Mouse (Mus musculus) yolk sac, embryonic 10.5 days (tissue): ENCODE data around the gene Glt6d1.
"Not testable (repeated sequence)": the region's sequence is repeated elsewhere in the genome, so short reads cannot be mapped to it uniquely, and the experiment has no call there.

Experiments
- DNase-seq: peaks from one replicate; pipeline ENCODE4 v3.0.0-alpha.2; 2017; ENCODE audit warnings: low spot score

The Glt6d1 gene

DNA sequence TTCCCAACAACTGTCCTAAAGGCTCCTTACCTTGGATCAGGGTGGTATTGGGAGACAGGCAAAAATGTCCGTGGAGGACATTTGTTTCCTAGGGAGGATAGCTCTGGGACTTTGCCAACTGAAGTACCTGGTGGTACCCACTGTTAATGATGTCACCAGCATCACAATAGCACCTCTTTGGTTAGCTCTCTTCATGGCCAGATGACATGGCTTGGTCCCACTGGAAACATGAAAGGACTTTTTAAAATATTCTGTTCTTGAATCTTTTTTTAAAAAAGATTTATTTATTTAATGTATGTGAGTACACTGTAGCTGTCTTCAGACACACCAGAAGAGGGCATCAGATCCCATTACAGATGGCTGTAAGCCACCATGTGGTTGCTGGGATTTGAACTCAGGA is at the start of gene Glt6d1:
Glt6d1 (minus strand) TSS at position 101 of the 400 bp plus-strand sequence.
- DNase-seq = not testable (repeated sequence)

DNA sequence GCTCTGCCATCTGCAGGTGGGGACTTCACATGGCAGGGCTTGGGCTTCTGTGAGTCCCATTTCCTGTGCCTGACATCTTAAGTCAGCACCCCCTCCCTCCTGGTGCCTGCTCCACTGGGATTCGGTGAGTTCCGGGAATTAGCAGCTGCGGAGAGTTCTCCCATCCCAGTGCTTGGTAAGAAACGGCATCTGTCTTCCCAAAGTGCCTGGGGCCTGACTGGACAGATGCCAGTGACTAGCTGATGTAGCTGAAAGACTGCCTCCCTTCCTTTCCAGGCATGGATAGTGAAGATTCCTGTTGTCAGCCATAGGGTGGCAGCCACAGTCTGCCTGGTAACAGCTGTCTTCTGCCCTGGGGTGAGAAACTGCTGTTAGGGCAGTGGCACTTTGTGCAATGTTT is 49.8 kb upstream of the Glt6d1 start:
- DNase-seq = no peak

DNA sequence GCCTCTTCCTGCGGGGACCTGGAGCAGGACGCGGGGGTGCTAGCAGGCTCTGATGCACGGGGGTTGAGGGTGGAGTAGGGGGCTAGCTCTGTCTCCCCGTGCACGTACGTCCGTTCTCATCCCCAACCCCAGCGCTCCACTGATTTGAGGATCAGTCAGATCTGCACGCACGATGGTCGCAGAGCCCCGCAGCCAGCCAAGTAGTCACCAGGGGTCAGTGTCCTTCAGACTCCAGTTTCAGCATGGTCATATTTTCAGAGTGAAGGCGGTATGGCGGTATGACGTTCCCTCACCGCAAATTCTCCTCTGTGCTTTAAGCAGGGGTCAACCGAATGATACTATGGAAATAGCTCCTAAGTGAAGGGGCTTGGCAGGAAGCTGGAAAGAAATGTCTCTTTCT is 48.6 kb upstream of the Glt6d1 start:
- no peak for DNase-seq

DNA sequence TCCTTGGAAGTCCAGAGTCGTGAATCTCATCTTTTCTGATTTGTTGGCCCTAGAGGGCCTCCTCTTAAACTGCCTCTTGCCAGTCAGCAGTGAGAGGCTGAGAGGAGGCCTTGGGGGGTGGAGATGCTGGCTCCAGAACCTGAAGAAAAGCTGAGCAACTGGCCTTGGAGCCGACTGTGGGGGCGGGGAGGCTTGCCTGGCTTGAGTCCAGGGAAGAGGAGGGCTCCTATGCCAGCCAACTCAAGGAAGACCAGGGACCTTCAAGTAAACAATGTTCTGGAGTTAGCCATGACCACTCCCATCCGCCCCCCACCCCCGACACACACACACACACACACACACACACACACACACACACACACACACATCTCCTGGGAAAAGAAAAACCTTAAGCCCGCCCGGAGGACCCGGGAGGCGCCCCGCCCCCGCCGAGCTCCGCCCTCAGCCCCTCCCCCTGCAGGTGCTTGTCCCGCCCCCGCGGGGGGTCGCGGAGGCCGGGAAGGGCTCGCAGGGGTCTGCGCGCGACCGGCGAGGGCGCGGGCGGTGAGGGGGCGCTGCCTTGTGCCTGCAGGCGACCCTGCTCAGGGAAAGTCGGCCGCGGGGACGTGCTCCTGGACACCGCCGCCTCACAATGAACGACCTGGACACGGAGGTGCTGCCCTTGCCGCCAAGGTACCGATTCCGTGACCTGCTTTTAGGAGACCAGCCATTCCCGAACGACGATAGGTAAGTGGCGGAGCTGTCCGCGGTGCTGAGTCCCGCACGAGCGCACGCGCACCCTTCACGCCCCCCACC is 47.9 kb upstream of the Glt6d1 start, which contains the start of gene Kcnt1:
Kcnt1 (plus strand) TSS at position 398 of the 795 bp plus-strand sequence.
- peak; percentile 70 for DNase-seq

DNA sequence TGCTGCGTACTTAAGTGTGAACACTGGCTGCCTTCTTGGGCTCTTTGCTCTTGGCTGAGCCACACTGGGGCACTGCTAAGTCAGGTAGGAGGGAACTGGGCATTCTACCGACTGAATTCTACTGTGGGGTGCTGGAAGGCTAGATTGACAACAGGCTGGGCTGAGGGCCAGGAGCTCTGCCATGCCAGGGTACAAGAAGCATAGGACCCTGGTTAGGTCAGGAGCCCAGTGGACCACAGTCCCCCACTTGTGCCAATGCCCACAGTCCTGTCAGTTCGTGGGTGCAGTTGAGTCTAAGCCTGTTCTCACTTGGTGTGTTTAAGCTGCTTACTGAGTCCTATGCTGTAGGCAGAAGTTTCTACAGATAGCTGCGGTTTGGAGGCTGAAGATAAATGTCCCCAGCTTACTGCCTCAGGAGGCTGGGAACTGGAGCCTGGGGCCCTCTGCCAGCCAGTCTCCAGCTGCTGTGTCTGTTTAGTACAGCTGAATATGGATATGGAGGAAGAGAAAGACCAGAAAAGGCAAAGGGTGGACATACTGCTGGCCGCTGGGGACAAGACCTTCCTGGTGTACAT is 47.1 kb upstream of the Glt6d1 start:
- no peak for DNase-seq

DNA sequence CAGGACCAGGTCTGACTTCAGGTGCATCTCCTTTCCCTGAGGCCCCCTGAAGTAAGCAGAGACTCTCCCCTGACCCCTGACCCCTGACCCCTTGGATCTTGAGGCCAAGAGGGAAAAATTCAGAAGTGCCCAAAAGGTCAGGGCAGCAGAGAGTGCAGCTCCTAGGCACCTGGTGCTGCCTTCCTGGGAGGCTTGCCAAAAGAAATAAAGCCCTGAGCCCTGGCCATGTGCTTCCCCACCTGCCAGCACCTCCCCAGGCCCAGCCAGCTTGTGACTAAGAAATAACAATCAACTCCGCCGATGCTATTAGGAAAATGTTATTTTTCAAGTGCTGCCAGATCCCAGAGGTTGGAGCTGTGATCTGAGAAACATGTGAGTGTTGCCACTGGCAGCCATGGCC is 46.4 kb upstream of the Glt6d1 start:
- DNase-seq = no peak

DNA sequence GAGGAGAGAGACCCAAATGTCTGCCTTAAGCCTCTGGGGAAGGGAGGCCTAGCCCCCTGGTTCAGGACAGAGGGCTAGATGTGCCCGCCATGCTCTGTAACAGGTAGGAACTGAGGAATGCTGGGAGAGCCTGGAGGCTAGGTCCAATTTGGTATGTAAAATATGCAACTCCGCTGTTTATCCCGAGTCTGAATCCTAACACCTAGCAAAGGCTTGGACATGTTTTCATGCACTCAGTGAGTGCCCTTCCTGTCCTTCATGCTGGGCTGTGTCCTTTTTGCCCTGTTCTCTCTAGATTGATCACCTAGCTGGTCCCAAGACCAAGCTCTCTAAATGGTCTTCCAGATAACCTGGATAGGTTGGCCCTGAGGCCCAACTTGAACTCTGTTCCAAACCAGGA is 44.2 kb upstream of the Glt6d1 start:
- DNase-seq = no peak

DNA sequence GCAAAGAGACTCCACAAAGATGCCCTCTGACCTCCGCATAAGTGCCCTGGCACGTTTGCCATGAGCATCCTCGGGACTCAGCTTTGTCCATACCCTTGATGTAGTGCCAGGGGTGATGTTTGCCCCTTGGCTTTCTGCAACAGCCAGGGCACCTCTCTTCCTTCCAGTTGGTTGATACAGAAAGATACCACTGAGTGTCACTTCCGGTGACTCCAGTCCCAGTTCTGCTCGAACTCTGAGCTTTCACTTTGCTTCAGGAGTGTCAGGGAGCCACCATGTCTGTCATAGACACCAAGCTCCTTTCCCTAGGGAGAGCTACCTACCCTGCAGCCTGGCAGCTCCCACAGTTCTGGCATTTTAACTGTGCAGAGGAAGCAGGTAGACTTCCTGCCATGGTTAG is 38.4 kb upstream of the Glt6d1 start:
- no peak for DNase-seq

DNA sequence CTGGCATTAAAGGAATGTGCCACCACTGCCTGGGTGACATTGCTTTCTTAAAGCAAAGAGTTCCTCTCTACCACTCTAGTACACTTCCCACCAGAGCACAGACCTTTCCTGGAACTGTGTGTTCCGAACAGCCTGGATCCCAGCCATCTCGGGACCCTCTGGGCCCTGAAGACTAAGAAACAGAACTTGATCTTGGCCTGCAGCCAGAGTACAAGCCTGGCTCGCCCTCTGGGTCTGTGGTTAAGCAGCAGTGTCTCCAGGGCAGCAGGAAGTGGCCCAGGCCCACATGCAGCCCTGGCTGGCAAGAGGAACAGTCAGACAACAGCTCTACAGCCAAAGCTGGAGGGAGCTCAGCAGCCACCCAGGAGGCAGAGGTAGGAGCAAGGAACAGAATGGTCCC is 37.0 kb upstream of the Glt6d1 start:
- DNase-seq = no peak

DNA sequence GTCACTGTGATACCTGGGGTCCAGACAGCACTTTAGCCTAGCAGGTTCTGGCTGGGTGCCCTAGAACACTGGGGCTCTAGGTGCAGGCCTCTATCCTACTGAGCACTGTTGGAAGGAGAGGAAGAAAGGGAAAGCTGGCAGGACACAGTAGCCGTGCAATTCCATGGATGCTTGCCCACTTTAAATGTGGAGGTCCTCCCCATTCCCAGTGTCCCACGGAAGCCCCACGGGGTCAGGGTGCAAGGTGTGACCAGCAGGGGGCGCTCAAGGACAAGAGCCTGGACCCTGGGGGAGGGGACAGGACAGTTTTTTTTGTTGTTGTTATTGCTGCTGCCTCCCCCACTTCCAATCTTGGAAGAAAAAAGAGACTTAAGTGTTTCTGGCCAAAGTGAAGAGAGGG is 34.7 kb upstream of the Glt6d1 start:
- no peak for DNase-seq

DNA sequence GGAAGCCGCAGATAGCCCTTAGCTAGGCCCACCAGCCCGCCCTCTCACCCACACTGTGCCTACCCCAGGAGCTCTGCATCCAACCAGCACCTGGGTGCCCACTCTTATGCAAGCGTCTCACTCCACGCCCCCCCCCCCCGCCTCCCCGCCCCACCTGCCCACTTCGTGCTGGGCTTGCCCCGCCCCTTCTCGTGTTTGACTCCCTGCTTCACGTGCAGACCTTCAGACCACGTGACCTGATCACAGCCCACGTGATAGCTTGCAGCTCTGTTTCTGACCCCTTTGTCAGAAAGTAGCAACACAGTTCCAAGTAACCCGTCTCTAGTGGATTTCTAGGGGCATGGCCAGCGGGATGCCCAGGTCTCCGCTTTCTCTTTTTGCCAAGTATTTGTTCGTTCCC is 31.6 kb upstream of the Glt6d1 start, which contains the start of gene Sohlh1:
Sohlh1 (minus strand) TSS at position 23 of the 400 bp plus-strand sequence.
- no peak for DNase-seq

DNA sequence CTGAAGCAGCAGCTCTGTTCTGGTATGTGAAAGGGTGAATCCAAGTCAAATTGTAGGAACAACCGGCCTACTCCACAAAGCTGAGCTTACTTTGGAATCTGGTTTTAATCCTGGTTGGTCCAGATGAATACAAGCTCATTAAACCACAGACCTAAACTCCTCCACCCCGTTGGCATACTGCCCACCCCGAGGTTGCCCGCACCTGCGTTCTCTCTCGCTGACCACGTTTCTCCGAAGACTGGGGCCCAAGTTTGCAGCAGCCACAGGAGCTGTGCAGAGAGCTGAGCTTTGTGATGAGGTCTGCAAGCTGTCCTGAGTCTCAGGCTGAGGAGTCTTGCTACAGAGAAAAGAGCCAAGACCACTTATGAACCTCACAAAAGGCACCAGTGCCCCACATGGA is 30.9 kb upstream of the Glt6d1 start:
- no peak for DNase-seq

DNA sequence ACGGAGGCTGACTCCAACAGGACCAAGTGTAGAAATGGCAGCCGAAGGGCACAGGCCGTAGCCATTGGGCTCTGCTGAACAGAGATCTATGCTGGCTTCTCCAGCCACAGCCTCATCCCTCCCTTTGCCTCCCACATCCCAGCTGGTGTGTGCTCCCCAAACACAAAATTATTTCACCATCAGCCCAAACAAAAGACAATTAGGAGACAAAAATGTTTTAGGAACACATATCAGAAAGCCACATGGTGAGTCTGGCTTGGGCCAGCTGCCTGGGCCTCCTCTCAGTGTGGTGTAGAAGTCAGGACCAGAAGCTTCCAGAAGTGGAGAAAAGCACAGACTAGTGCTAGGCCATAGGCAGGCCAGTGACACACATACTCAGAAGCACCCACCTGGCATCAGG is 28.4 kb upstream of the Glt6d1 start:
- DNase-seq = no peak

DNA sequence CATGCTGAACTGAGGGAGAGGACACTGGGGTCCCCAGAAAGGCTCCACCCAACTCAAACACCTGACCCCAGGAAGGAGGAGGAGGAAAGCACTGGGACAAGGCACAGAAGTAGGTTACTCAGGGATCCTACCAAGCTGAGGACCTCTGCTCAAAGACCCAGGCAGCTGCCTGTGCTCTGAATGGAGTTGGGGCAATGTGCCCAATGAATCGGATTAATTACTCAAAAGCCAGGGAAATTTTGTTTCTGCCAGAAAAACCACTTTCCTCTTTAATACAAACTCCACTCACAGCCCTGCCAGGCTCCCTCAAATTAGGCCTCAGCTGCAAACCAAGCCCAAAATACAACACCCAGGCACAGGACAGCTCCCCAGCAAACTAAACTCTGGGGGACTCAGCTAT is 27.1 kb upstream of the Glt6d1 start:
- DNase-seq = no peak

DNA sequence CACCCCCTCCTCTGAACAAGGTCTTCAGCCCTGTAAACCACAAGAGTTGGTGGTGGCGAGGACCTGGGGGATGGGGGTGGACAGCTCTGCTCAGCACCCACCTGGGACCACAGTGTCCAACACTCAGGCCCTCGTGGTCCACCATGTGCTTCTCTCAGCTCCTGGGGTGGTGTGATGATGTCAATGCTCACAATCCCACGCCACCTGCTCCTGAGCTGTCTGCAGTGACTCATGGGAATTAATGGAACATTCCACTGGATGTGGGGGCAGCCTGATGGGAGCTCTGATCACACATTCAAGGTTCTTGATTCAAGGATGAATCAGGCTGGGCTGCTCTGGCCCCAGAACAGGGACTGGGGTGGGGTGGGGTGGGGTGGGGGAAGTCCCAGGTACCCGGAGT is 26.5 kb upstream of the Glt6d1 start:
- DNase-seq = no peak

DNA sequence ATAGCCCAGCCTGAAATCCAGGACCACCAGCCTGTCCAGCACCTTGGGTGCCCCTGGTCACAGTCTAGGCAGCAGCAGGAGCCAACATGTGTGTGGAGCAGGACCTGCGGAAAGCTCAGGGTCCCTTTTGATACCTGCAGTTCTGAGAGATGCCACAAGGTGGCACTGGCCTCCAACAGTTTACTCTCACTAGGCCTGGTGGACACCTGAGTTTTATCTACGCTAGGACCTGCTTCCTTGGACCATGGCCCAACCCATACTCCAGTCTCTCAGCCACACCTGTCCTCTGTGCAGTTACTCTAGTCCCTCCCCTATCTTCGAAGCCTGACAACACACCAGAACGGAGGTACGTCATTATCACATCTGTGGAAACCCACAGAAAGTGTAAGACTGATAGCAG is 20.6 kb upstream of the Glt6d1 start:
- peak; percentile 47 for DNase-seq

DNA sequence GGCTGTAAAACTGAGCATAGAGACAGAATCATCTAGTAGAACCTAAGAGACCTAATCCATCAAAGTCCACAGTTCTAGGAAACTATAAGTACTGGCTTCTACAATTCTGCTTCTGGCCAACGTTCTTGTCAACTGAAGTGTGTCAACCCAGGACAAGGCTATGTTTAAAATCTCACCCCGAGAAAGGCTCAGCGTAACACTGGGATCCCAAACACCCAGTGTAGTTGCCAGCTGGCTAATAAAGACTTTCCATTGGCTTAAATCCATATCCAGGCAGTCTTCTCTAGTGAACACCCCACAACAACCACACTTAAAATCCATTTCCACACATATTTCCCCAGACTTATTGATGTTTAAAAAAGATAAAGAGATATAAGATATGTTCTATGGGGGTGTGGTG is 15.1 kb upstream of the Glt6d1 start:
- no peak for DNase-seq

DNA sequence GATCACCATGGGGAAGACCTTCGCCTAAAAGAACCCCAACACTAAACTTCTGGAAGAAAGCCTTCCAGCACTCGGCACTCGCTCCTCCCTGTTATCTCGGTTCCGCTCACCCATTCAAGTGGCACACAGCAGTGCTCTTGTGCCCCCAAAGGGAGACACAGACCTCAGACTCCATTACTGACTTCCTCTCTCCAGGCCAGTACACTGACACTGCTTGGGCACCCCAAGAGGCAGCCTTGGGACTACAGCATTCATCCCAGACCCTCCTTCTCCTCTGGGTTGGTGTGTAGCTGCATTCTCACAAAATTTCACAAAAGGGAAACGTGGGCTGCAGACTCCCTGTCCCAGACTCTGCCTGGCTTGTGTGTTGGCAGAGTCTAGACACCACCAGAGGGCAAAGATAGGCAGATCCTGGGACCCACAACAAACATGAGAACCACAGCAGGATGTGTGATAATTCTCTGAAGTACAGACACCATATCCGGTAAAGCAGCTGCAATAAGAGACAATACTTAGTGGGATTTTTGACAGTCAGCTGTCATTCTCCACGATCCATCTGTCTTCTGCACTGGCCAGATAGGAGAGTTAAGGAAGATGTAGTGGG is 12.8 kb upstream of the Glt6d1 start:
- DNase-seq = no peak

DNA sequence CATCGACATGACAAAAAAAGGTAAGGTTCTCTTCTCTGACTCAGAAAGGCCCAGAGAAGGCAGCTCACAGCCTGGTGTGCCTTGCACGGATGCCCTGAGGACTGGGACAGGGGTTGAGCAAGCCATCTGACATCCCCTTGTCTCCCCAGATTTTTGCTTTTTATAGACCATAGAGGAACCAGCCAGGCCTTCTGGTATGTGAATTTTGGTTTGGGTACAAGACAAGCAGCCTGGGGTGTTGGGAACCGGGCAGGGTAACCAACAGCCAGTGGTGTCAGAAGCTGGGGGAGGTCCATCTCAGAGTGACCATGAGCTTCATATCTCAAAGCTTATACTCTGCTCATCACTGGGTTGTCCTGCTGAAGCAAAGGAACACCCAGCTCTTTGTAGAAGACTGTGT is 9.1 kb upstream of the Glt6d1 start:
- DNase-seq = no peak

DNA sequence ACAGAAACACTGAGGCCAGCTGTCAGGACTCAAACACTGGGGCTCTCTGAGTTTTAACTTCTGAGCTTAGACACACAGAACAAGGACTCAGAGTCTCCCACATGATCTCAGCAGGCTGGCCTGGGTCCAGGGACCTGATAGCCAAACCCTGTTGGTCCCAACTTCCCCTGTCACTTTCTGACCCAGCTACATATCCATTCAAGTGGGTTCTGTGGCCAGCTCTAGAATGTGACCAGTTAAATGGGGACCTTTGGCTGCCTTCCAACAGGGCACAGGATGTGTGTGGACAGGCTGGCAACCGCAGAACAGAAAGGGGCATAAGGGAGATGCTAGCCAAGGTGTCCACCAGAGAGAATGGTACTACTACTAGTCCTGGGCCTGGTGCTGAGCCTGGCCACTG is 7.2 kb upstream of the Glt6d1 start, which contains the start of gene Lcn9:
Lcn9 (plus strand) TSS at position 348 of the 400 bp plus-strand sequence.
- DNase-seq = no peak

DNA sequence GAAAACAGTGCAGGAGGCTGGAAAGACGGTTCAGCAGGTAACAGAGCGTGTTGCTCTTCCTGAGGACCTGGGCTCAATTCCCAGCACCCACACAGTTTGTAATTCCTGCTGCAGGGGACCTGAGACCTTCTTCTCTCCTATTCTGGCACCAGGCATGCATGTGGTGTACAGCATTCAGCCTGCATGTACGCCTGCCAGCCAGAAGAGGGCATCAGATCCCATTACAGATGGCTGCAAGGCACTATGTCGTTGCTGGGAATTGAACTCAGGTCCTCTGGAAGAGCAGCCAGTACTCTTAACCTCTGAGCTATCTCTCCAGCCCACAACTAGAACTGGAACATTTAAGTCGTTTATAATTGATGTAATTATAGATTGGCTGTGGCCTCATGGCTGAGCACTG is 2.3 kb downstream of the Glt6d1 start:
- DNase-seq = no peak

DNA sequence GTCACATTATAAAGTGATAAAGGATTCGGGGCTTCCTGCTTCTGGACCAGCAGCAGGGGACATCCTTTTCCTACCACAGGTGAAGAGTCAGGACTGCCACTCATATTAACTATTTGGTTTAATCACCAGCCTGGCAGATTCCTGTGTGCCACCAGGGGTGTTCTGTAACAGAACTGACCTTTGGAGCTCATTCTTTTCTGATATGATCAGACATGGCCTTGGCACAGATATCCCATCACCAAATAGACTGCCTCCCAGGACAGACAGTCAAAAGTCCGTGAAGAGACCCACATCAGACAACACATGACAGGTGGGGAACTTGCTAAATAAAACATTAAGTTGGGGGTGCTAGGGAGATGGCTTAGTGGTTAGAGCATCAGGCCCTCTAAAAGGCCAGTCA is 3.9 kb downstream of the Glt6d1 start:
- DNase-seq = no peak

DNA sequence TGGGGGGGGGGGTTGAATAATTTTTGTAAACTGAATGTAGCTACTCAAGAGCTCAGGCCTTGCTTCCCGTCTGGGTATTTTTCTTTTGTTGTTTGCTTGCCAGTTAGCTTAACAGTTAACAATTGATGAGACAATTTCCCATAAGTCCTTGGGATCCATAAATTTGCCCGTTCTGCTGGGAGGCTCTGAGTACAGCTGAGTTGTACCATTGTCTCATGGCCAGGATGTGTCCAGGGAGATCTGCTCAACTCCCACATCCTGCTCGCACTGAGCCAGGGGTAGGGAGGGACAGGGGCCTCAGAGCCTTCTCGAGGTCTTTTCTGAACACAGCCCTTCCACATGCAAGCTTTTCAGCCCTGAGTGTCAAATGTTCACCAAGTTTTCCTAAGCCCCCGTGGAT is 17.6 kb downstream of the Glt6d1 start:
- DNase-seq = no peak
